Mouse (Mus musculus) liver, embryonic 14.5 days (tissue): ENCODE results near the gene Tmem132b.

Experiments used
- CTCF ChIP-seq: IDR thresholded peaks from 2 replicates; pipeline ENCODE4 v1.5.1; 2016; ENCODE audit warnings: antibody characterized with exemption, low read depth, control low read depth
- EP300 ChIP-seq: IDR thresholded peaks from 2 replicates; pipeline ENCODE4 v1.6.1; 2016; ENCODE audit warnings: antibody characterized with exemption, low read depth

- TF ChIP-seq CTCF (no peak), EP300 (no peak)
Measured at GRCm38 (mm10) chr5:125485031-125485778, 46.4 kb upstream of the Tmem132b start.
